Mouse (Mus musculus): ENCODE data around the gene Prkd3. TPM values are rescaled to one million over a fixed set of nuclear protein-coding genes. Genes with fewer than 3 reads are reported as not detected.

Gene Prkd3
- polyA plus RNA-seq, 2 experiments = 38.5 to 43.2 TPM

DNA sequence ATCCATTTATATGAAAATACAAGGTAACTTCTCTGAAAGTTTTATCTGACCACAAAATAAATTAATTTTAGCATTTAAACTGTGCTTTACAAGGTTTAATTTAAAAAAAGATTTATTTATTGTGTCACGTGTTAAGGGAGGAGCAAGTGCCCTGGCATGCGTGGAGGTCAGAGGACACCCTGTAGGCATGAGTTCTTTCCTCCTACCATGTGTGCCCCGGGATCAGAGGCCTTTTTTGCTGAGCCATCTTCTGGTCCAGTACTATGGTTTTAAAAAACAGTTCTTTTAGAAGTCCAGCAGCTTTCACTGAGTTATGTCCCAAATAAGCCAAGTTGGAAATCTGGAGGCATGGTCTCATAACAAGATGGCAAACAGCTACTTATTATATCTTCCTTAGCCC is 36.9 kb downstream of the Prkd3 start:
- Histone ChIP-seq H3K36me3 (ENCODE audit: control insufficient read depth, insufficient read depth, low read length) (peaks cover 49% of the 10 kb centered on the region), H3K4me1 (ENCODE audit: control insufficient read depth, insufficient read depth, low read length) (no peaks in the 10 kb centered on the region), H3K9ac (ENCODE audit: low read depth, low read length, severe bottlenecking) (no peak overlapping the region), H3K4me3 (replicated peaks; ENCODE audit: low read length) (no peak overlapping the region), H3K4me2 (replicated peaks; ENCODE audit: low read depth, low read length, severe bottlenecking) (no peak overlapping the region), H3K9me3 (ENCODE audit: control insufficient read depth, low read length) (no peaks in the 10 kb centered on the region), H3K27me3 (ENCODE audit: control insufficient read depth, insufficient read depth, low read length) (no peaks in the 10 kb centered on the region), H3K27ac (replicated peaks; ENCODE audit: low read depth, low read length) (no peak overlapping the region)
- TF ChIP-seq POLR2A (IDR thresholded peaks at IDR 0.05; ENCODE audit: borderline replicate concordance, extremely low read depth, insufficient read depth, insufficient read length) = no peak
- no peak for DNase-seq (ENCODE audit: low spot score)
- WGBS = 85% methylated on average over 3 of the region's 3 CpGs
- no peak for ATAC-seq (ENCODE audit: low FRiP score, low read depth)

- Histone ChIP-seq H3K36me3 (ENCODE audit: control insufficient read depth, insufficient read depth, low read length) (peaks cover 49% of the 10 kb centered on the region), H3K9ac (ENCODE audit: low read depth, low read length, severe bottlenecking) (no peak overlapping the region), H3K4me3 (replicated peaks; ENCODE audit: low read length) (no peak overlapping the region), H3K9me3 (ENCODE audit: control insufficient read depth, low read length) (no peaks in the 10 kb centered on the region), H3K27me3 (ENCODE audit: control insufficient read depth, insufficient read depth, low read length) (no peaks in the 10 kb centered on the region), H3K4me2 (replicated peaks; ENCODE audit: low read depth, low read length, severe bottlenecking) (no peak overlapping the region), H3K4me1 (ENCODE audit: control insufficient read depth, insufficient read depth, low read length) (no peaks in the 10 kb centered on the region), H3K27ac (replicated peaks; ENCODE audit: low read depth, low read length) (no peak overlapping the region)
- 94% methylated on average over 8 of the region's 8 CpGs for WGBS
- DNase-seq (ENCODE audit: low spot score) (no peak), ATAC-seq (ENCODE audit: low FRiP score, low read depth) (no peak)
- no peak for TF ChIP-seq POLR2A (IDR thresholded peaks at IDR 0.05; ENCODE audit: borderline replicate concordance, extremely low read depth, insufficient read depth, insufficient read length)
Measured at GRCm38 (mm10) chr17:78983166-78983565, 37.5 kb downstream of the Prkd3 start.

- no peak overlapping the region for H3K9ac ChIP-seq (ENCODE audit: low read depth, low read length, severe bottlenecking)
- no peak overlapping the region for H3K27ac ChIP-seq (replicated peaks; ENCODE audit: low read depth, low read length)
- no peak overlapping the region for H3K4me2 ChIP-seq (replicated peaks; ENCODE audit: low read depth, low read length, severe bottlenecking)
- 88% methylated on average over 3 of the region's 3 CpGs for WGBS
- H3K9me3 ChIP-seq (ENCODE audit: control insufficient read depth, low read length) = no peaks in the 10 kb centered on the region
- no peak for DNase-seq (ENCODE audit: low spot score)
- H3K27me3 ChIP-seq (ENCODE audit: control insufficient read depth, insufficient read depth, low read length) = no peaks in the 10 kb centered on the region
- TF ChIP-seq POLR2A (IDR thresholded peaks at IDR 0.05; ENCODE audit: borderline replicate concordance, extremely low read depth, insufficient read depth, insufficient read length) = no peak
- H3K36me3 ChIP-seq (ENCODE audit: control insufficient read depth, insufficient read depth, low read length) = peaks cover 63% of the 10 kb centered on the region
- no peak overlapping the region for H3K4me3 ChIP-seq (replicated peaks; ENCODE audit: low read length)
- no peak for ATAC-seq (ENCODE audit: low FRiP score, low read depth)
- H3K4me1 ChIP-seq (ENCODE audit: control insufficient read depth, insufficient read depth, low read length) = no peaks in the 10 kb centered on the region
Measured at GRCm38 (mm10) chr17:78968500-78968899, 52.1 kb downstream of the Prkd3 start.

- no peak for TF ChIP-seq POLR2A (IDR thresholded peaks at IDR 0.05; ENCODE audit: borderline replicate concordance, extremely low read depth, insufficient read depth, insufficient read length)
- Histone ChIP-seq H3K36me3 (ENCODE audit: control insufficient read depth, insufficient read depth, low read length) (peaks cover 72% of the 10 kb centered on the region), H3K9ac (ENCODE audit: low read depth, low read length, severe bottlenecking) (no peak overlapping the region), H3K27me3 (ENCODE audit: control insufficient read depth, insufficient read depth, low read length) (no peaks in the 10 kb centered on the region), H3K4me3 (replicated peaks; ENCODE audit: low read length) (no peak overlapping the region), H3K4me1 (ENCODE audit: control insufficient read depth, insufficient read depth, low read length) (no peaks in the 10 kb centered on the region), H3K9me3 (ENCODE audit: control insufficient read depth, low read length) (no peaks in the 10 kb centered on the region), H3K4me2 (replicated peaks; ENCODE audit: low read depth, low read length, severe bottlenecking) (no peak overlapping the region), H3K27ac (replicated peaks; ENCODE audit: low read depth, low read length) (no peak overlapping the region)
- 96% methylated on average over 11 of the region's 11 CpGs for WGBS
- DNase-seq (ENCODE audit: low spot score) (no peak), ATAC-seq (ENCODE audit: low FRiP score, low read depth) (no peak)
Measured at GRCm38 (mm10) chr17:78966092-78966883, 54.3 kb downstream of the Prkd3 start.

DNA sequence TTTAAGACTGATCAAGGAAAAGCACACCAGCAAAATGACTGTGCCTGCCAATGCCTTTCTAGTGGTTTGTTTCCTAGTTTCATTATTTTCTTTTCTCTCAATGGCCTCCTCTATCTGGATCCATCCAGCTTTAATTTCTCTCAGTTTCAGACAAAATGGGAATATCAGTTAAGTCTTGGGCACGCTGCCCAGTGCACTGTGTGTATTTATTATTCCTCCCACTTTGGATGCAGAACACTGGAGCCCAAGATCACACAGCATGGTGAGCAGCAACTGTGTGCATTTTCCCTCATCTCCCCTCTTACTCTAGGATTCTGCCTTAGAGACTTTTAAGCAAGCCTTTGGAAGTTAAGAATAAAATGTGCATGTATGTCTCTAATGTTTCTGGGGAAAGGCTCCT is 56.2 kb downstream of the Prkd3 start:
- no peaks in the 10 kb centered on the region for H3K4me1 ChIP-seq (ENCODE audit: control insufficient read depth, insufficient read depth, low read length)
- ATAC-seq (ENCODE audit: low FRiP score, low read depth) (no peak), DNase-seq (ENCODE audit: low spot score) (no peak)
- 98% methylated on average over 1 of the region's 1 CpGs for WGBS
- H3K27ac ChIP-seq (replicated peaks; ENCODE audit: low read depth, low read length) = no peak overlapping the region
- H3K9ac ChIP-seq (ENCODE audit: low read depth, low read length, severe bottlenecking) = no peak overlapping the region
- H3K27me3 ChIP-seq (ENCODE audit: control insufficient read depth, insufficient read depth, low read length) = no peaks in the 10 kb centered on the region
- TF ChIP-seq POLR2A (IDR thresholded peaks at IDR 0.05; ENCODE audit: borderline replicate concordance, extremely low read depth, insufficient read depth, insufficient read length) = no peak
- no peak overlapping the region for H3K4me3 ChIP-seq (replicated peaks; ENCODE audit: low read length)
- no peak overlapping the region for H3K4me2 ChIP-seq (replicated peaks; ENCODE audit: low read depth, low read length, severe bottlenecking)
- H3K36me3 ChIP-seq (ENCODE audit: control insufficient read depth, insufficient read depth, low read length) = peaks cover 76% of the 10 kb centered on the region
- no peaks in the 10 kb centered on the region for H3K9me3 ChIP-seq (ENCODE audit: control insufficient read depth, low read length)

All from limb, embryonic 14.5 days (tissue).